Mouse (Mus musculus): ENCODE data around the gene Bpifb9a.
"Not testable (repeated sequence)": the region's sequence is repeated elsewhere in the genome, so short reads cannot be mapped to it uniquely, and the experiment has no call there.

Gene Bpifb9a

DNA sequence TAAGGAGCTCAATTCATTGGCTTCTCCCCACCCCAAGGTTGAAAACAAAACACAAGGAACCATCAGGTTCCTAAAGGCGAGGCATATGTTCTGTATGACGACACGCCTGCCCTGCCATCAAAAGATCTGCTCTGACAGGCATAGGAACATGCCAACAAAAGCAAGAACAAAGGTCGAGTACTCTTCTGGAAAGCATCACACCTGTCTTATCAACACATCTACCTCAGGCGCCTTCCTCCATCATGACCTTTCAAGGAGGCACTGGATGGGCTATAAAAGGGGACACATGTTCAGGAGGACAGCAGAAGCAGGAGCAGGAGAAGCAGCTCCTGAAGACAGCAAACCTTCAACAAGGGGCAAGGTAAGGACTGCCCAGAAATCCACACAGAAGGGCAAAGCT, at the start of gene Bpifb9a:
TSS of gene Bpifb9a (plus strand) at position 301 of the 400 bp plus-strand sequence.
- DNase-seq (ENCODE audit: low read depth), result not testable (repeated sequence)

DNA sequence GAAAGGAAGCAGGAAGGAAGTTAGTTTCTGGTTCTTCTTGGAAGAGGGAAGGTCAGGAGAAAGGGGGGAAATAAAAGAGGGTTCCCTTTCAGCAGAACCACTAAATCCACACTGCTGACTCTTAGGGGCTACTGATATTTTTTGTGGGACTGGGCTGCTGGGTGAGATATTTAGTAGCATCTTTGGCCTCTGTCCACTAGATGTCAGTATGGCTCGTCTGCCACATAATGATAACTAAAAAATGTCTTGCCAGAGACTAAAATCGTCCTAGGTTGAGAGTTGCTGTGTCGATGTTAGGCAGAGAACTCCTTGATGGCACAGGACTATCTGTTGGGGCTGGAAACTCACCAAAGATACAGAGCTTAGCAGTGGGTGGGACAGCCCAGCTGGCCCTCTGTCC, 48.5 kb upstream of the Bpifb9a start:
- DNase-seq (ENCODE audit: low read depth), result no peak

DNA sequence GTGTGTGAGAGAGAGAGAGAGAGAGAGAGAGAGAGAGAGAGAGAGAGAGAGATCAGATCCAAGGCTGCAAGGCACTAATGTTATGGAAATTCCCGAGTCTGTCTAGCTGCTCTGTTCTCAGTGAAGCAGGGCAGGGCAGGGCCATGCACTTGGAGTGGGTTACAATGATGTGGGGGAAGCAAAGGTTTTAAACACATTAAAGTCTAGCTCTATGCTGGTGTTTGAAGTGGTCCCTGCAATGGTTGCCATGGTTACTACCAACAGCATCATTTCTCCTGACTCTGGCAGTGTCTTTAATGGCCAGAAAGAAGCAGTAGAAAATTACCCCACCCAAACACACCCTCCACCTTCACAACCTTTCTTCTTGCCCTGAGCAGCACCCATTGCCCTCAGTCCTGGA, 46.5 kb upstream of the Bpifb9a start:
- DNase-seq (ENCODE audit: low read depth), result no peak

DNA sequence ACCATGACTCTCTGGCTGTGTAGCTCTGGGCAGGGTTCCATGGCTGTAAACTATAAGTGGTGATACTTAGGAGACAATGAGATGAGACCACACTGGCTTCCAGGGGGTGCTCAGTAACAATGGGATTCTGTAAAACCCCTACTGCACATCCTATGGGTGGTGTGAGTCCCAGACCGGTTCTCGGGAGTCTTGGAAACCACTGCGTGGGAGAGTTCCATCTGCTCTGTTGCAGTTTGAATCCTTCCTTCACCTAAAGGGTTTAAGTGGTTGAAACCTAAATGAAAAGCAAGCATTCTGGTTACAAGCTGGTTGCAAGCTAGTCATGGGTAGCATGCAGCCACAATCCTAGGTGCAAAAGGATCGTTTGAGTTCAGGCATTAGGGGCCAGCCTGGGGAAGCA, 45.8 kb upstream of the Bpifb9a start:
- no peak for DNase-seq (ENCODE audit: low read depth)

DNA sequence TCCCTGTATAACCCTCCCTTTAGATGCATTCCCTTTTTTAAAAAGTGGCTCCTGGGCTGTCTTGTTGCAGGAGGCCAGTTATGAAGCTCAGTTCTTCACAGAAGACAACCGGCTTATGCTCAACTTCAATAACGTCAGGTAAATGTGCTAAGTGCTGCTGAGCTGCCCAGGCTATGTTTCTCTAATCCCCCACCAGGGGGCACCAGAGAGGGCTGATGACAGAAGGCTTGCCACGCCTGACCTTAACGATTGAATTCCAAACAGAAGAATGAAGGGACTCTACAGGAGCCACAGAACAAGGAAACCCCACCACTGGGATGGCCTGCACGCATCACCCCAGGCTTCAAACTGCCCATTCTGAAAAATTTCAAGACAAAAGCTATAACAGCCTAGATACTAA, 42.5 kb upstream of the Bpifb9a start:
- peak; percentile 16 for DNase-seq (ENCODE audit: low read depth)

DNA sequence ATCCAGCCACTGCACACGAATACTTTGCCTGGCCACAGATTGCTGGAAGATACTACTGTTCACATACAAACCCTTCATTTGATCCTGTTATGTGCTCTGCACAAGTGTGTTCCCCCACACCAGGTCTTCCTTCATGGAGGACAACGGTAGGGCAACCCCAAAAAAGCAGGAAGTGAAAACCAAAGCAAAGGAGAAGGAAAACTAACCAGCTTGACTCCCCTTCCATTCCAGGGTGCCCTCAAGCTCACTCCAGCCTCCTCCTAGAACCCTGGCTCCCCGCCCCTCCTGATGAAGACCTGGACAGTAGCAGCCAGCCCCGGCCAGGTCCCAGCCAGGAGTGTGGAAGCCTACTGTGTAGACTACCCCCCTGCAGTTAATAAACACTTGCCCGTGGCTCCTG, 37.7 kb upstream of the Bpifb9a start:
- no peak for DNase-seq (ENCODE audit: low read depth)

DNA sequence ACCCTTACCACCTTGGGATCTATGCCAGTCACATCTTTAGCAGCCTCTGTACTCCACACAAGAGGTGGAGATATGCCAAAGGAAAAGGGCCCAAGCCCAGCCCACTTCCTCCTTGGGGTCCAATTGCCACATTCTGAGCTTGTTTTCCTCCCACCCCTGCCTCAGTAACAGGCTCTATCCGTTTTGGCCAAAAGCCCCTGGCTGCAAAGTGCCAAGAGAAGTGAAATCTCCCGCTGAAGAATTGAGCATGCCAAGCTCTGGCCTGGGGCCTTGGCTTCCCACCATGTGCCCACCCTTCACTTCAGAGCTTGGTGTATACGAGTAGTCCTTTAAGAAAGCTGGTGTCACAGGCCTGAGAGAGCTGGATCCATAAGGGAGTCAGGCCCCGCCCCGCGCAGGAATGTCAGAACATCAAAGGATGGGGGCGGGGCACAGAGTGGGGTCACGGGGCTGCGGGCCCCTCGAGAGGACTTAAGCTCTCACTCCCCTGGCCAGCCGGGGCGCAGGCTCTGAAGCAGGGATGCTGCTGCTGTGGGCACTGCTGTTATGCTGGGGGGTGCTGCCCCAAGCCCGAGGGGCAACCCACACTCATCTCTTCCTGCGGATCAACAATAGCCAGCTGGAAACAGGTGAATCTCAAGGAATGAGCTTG, 34.3 kb upstream of the Bpifb9a start, which contains the start of gene Bpifb5:
TSS of gene Bpifb5 (plus strand) at position 478 of the 652 bp plus-strand sequence.
- peak; percentile 6 for DNase-seq (ENCODE audit: low read depth)

DNA sequence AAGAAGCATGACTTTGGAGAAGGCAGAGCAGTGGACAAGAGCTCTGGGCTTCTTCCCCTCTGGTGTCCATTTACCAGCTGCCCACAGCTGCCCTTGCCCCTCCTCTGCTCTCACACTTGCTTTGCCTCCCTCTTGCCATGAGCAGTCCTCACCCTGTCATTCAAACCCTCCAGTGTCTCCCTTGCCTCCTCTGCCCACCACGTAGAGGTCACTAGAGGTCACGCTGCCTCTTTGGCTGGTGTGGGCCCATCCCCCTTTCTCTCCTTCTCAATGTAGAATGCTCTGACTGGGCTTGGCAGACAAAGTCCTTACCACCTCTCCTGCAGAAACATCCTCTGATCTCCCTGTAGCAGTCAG, 33.8 kb upstream of the Bpifb9a start:
- no peak for DNase-seq (ENCODE audit: low read depth)

DNA sequence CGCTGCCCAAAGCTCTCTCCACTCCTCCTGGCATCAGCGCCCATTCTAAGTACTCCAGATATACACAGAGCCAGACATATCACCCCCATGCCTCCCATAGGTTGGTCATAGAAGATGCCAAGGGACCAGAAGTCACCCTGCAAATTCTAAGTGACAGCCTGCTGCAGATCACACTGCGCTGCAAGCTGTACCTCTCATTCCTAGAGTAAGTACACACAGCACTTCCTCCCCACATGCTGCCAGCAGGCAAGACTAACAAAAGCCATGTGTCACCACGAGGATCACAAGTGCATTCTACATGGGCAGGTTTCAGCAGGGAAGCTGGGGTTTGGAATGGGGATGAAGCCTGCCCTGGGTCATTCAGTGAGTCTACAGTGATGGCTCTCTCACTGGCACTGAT, 30.7 kb upstream of the Bpifb9a start:
- DNase-seq (ENCODE audit: low read depth), result no peak

DNA sequence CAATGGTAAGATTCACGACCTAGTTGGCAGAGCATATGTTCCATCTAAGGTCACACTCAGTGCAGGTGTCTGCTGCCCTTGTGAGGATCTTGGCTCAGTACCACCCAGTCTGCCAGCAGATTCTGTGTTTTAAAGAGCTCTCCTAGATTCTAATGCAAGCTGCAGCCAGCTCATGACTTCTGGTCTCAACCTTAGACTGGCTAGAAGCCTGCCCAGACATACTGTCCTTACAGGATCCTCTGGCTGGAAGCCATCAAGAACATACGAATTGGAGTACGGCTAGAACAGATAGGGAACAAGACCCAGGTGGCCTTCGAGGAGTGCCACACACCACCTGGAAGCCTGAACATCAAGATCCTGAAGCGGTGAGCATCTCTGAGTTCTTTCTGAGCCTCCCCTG, 29.8 kb upstream of the Bpifb9a start:
- no peak for DNase-seq (ENCODE audit: low read depth)

DNA sequence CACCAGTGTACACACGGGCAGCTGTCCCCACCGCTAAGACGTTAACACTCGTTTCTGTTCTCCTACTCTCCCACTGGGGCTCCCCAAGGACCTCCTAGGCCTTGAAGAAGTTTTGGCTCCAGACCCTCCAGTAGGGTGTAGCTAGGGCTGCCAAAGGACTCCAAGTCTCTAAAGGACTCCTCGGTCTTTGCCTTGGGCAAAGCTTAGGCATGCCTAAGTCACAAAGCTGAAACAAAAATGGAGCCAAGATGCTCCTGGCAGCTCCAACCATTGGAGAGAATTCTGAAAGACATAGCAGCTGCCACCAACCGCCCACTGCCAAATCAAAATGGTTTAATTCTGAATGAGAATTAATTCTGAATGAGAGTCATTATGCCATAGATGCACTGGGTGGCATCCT, 24.2 kb upstream of the Bpifb9a start:
- no peak for DNase-seq (ENCODE audit: low read depth)

DNA sequence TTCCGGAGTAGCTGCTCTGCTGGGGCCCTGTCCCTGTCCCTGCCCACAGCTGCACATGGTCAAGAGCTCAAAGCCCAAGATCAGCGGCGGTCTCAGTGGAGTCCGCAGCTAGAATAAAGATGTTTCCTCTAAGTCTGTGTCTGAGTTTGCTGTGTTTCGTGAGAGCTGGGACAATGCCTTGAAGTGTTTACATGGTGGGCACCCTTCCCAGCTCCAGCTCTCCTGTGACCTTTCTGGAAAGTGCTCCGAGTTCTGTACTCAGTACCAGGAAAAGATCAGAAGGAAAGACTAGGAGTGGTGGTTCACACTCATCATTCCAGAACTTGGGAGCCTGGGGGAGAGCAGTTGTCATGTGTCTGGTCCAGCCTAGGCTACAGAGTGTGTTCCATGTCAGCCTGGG, 16.9 kb upstream of the Bpifb9a start:
- no peak for DNase-seq (ENCODE audit: low read depth)

DNA sequence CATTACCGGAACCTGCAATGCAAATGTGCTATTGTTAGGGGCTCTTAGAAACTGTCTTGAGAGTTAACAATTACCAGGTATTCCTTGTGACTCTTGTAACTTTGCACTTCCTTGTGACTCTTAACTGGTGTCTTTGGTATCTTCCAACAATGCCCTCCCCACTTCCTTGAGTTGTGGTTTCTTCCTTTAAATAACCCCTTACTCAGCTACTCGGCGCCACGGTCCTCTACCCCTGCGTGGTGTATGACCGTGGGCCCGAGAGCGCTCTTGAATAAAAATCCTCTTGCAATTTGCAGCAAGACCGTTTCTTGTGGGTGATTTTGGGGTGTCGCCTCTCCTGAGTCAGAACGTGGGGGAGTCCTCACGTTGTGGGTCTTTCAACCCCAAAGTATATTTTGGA, 14.9 kb upstream of the Bpifb9a start:
- not testable (repeated sequence) for DNase-seq (ENCODE audit: low read depth)

DNA sequence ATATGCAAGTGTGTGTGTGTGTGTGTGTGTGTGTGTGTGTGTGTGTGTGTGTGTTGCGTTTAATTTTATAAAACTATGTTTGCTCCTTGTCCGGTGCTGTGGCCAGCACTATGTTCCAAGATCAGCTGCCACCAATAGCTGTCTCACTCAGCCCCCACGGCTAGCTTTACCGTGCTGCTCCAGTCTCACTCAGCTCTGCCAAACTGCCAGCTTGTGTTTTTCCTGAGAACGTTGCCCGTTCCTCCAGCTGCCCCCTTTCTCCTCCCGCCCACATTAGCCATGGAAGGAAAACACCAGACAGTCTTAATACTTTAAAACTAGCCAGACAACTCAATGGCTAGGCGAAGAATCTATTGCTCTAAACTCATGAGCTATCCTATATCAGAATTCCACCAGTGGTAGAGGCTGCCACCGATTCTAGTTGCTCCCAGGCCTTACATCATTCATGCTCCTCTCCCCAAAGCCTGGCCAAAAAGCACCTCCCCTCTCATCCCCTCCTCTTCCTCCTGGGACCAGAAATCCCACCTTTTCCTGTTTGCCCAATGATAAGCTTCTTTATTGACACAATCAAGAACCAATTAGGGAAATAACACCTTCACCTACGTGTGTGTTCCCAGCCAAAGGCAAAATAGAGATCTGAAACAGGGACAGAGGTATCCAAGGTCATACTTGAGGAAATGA, 14.2 kb upstream of the Bpifb9a start:
- DNase-seq (ENCODE audit: low read depth), result no peak

DNA sequence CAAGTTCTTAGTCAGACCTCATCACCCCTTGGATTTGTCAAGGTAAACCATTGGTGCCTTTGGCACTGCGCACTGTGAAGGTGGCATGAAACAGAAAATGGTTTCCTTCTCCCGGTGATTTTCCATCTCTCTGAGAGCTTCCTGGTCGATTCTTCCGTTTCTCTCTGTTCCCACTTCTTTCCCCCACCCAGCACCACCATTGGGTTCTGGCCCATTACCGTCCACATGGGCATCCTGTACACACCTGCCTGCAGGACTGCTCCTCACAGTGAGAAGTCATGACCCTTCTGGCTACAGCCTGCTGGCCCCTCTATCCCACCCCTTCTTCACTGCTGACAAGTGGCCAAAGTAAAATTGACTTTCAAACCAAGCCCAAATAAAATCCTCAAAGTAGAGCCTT, 12.3 kb upstream of the Bpifb9a start:
- DNase-seq (ENCODE audit: low read depth), result no peak

DNA sequence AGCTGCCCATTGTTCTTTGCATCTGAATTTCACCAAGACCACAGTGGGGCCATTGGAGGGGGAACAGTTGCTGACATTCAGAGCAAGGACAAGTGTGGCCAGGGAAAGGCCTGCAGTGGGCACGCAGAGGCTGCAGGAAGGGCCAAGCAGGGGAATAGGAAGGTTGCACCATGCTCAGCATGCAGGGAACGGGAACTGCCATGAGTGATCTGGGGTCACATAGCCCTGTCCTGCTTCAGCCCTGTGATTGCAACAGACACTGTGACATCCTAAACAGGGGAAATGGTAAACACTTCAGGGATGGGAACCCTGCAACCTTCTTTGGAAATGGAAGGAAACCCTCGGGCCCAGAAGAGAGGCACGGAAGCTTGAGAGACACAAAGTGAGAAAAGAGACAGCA, 2.4 kb upstream of the Bpifb9a start:
- not testable (repeated sequence) for DNase-seq (ENCODE audit: low read depth)

DNA sequence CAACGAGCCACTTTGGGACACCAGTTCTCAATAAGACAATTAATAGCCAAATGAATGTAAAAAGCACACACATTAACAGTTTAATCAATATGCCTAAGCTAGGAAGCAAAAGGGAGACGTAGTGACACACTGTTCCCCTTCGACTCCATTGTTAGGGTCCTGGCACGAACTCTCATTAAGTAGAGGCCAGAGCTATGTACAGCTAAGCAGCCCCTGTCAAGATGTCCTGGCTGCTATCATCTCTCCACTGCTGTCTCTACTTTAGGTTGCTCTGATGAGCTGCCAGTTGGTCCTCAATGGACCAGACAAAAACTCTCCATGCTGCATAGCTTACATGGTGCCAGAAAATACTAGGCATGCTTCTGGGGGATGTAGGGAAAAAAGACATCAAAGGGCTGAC, 1.9 kb upstream of the Bpifb9a start:
- no peak for DNase-seq (ENCODE audit: low read depth)

DNA sequence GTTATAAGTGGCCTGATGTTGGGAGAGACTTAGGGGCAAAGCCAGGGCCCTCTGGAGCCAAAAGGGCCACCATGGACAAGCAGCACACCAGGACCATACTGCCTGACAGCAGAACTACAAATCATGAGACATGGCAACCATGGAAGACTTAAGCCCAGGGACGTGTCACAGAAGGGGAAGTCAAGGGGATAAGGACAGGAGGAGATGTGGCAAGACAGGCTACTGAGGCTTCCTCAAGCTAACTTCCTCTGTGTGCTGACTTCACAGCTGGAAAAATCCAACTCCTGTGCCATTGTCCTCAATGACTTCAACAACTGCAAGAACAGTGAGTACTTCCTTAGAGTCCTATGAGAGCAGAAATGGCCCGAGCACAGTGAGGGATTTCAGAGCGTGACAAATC, 6.7 kb downstream of the Bpifb9a start:
- DNase-seq (ENCODE audit: low read depth), result not testable (repeated sequence)

DNA sequence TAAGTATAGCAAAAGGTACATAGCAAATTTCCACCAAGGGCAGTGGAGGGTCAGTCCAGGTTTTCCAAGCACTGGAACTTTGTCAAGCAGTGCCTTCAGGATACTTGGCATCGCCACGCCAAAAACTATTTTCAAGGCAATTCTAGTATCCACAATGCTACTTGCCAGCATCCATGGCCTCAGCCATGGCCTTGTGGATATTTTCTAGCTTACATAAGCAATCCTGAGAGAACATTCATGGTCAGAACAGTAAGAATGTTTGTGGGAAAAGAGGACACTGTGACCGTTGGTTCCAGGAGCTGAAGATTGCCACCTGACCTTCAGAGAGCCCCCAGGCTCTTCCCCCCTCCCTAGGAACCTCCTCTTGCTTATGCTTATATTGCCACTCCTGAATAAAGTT, 34.2 kb downstream of the Bpifb9a start:
- DNase-seq (ENCODE audit: low read depth), result not testable (repeated sequence)

DNA sequence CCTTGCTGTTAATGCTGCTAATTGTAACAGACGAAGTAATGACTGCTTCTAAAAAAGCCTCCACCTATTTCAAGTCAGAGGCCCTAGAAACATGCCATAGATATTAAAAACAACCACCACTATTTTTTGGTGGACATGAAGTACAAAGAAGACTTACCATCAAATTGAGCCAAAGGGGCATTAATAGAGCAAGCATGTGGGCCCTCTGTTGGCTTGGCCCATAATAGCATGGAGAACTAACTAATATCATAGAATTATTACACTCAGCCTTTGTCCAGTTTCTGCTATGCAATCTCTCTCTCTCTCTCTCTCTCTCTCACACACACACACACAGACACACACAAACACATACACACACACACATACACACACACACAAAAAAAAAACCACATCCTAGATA, 35.2 kb downstream of the Bpifb9a start:
- no peak for DNase-seq (ENCODE audit: low read depth)

DNA sequence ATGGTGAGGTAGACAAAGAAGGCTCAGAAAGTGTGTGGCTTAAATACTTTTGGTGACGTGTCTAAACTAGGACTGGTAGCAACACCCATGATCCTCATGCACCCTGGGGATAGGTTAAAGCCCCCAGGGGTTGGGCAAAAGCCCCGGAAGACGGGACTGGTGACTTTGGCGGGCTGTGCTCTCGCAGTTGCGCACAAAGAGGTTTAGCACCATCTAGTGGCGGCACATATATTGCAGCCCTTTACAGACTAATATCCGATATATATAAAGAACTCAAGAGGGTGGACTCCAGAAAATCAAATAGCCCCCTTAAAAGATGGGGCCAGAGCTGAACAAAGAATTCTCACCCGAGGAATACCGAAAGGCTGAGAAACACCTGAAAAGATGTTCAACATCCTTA, 37.1 kb downstream of the Bpifb9a start:
- DNase-seq (ENCODE audit: low read depth), result peak; percentile 4

DNA sequence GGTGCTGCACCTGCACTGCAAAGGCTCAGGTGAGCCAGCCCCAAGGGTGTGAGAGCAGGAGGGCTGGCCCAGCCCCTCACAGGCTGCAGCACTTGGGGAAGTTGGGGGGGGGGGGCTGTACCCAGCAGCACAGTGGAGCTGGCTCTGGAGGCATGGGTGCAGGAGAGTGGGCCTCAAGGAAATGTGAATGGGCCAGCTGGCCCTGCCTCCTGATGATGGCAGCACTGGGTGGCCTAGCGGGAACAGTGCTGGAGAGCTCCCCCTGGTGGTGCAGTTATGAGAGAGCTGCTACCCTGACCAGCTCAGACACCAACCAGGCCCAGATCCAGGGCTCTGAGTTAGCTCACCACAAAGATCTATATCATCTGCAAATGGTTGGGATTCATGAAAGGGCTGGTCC, 42.8 kb downstream of the Bpifb9a start:
- peak; percentile 20 for DNase-seq (ENCODE audit: low read depth)

DNA sequence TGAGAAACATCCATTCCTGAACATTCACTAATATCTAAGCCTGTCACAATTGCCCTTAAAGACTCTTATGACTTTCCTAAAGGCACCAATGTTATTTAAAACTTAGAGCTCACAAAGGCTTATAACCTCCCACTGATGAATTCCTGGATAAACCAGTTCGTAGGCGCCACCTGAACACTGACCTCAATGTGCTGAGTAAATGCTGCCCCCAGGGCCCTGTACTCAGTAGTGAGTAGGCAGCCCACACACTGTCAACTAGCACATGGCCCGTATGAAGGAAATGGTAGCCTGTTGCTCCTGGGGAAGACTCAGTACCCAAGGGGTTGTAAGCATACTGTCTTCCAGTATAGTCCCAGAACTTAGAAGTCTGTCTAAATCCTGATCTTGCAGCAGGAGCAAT, 44.1 kb downstream of the Bpifb9a start:
- no peak for DNase-seq (ENCODE audit: low read depth)

DNA sequence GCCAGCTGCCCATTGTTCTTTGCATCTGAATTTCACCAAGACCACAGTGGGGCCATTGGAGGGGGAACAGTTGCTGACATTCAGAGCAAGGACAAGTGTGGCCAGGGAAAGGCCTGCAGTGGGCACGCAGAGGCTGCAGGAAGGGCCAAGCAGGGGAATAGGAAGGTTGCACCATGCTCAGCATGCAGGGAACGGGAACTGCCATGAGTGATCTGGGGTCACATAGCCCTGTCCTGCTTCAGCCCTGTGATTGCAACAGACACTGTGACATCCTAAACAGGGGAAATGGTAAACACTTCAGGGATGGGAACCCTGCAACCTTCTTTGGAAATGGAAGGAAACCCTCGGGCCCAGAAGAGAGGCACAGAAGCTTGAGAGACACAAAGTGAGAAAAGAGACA, 47.0 kb downstream of the Bpifb9a start:
- not testable (repeated sequence) for DNase-seq (ENCODE audit: low read depth)

All from fibroblast of lung, adult 2 months (primary cell).